Mouse (Mus musculus) olfactory bulb, adult 2 months (tissue): ENCODE results near the gene Trim25. TPM values are rescaled to one million over a fixed set of nuclear protein-coding genes. Genes with fewer than 3 reads are reported as not detected.
"Not testable (repeated sequence)": the region's sequence is repeated elsewhere in the genome, so short reads cannot be mapped to it uniquely, and the experiment has no call there.

Experiments
- H3K27ac ChIP-seq: fragments of 200-500 bp; 2 replicates; pipeline ENCODE4 v1.5.1; 2012; ENCODE audit warnings: low read depth, low read length; ENCODE audit not compliant: insufficient read depth
- H3K4me1 ChIP-seq: fragments of 200-500 bp; 2 replicates; pipeline ENCODE4 v1.6.1; 2012; ENCODE audit warnings: low read length; ENCODE audit not compliant: control insufficient read depth, insufficient read depth
- H3K4me3 ChIP-seq: fragments of 200-500 bp; 2 replicates; pipeline ENCODE4 v1.5.1; 2012; ENCODE audit warnings: mild to moderate bottlenecking, low read depth, low read length, moderate library complexity; ENCODE audit not compliant: insufficient read depth
- CTCF ChIP-seq: fragments of 200-500 bp; IDR thresholded peaks from 2 replicates; pipeline ENCODE4 v1.5.1; 2012; ENCODE audit warnings: low read depth, mild to moderate bottlenecking, low read length, moderate library complexity; ENCODE audit not compliant: insufficient read depth
- POLR2A ChIP-seq: fragments of 200-500 bp; IDR thresholded peaks from 2 replicates; pipeline ENCODE4 v1.6.1; 2012; ENCODE audit warnings: mild to moderate bottlenecking, low read depth, low read length, moderate library complexity; ENCODE audit not compliant: insufficient read depth
- WGBS: fragments of 180-500 bp; shearing (Covaris S2); methylation state at CpG from one replicate; pipeline ENCODE4 v1.1.7; 2018; 5-methylcytosine and 5-hydroxymethylcytosine counted together
- polyA plus RNA-seq: library from polyadenylated mRNA; stranded (reverse); fragments of >200 nt; gene quantifications from 2 replicates; pipeline ENCODE4 v1.2.4, GENCODE M21; 2012; ENCODE audit warnings: low replicate concordance; ENCODE audit not compliant: missing spikeins, insufficient read depth, insufficient read length

Trim25 gene
- polyA plus RNA-seq, 1 experiment: not detected

DNA sequence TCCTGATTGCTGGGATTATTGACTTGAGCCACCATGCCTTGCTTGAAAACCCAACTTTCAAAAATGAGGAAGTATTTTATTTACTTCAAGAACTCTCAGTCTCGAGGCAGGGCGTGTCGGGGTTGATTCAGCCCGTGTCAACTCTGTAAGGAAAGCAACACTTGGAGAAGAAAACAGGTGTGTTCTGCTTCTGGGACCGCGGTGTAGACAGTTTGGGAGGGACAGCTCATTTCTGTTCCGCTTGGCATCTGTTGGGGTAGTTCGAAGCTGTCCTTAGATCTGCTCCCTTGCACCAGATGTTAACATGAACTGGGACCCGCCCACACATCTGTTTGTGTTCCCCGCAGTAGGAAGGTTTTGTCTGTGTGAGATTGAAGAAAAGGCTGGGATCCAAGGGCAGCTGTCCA is 28.8 kb downstream of the Trim25 start:
- Histone ChIP-seq H3K4me1 (no peaks in the 10 kb centered on the region), H3K4me3 (no peak overlapping the region), H3K27ac (no peak overlapping the region)
- TF ChIP-seq POLR2A: no peak
- no peak for TF ChIP-seq CTCF
- WGBS: 72% methylated on average over 10 of the region's 10 CpGs

DNA sequence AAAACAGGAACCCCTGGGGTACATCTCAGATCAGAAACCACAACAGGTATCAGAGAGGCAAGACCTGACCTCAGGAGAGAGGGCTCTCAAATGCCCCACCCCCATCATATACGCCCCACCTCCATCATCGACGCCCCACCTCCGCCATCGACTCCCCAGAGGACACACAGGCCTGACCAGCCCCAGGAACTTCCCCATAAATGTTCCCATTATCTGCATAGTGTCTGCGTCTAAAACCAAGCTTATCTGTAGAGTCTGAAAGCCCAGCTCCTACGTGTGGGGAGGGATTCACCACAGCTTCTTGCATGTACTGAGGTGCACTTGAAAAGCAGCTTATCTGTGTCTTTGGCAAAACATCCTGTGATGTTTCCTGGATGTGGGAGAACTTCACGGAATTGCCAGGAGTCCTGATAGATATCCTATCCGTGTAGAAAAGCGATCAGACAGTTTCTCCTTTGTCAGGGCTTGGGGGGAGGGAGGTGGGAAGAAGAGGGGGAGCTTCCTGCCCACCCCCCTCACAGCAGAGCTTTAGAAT is 29.8 kb downstream of the Trim25 start:
- Histone ChIP-seq H3K4me3 (no peak overlapping the region), H3K4me1 (no peaks in the 10 kb centered on the region), H3K27ac (no peak overlapping the region)
- 72% methylated on average over 10 of the region's 10 CpGs for WGBS
- TF ChIP-seq POLR2A (no peak), CTCF (no peak)

DNA sequence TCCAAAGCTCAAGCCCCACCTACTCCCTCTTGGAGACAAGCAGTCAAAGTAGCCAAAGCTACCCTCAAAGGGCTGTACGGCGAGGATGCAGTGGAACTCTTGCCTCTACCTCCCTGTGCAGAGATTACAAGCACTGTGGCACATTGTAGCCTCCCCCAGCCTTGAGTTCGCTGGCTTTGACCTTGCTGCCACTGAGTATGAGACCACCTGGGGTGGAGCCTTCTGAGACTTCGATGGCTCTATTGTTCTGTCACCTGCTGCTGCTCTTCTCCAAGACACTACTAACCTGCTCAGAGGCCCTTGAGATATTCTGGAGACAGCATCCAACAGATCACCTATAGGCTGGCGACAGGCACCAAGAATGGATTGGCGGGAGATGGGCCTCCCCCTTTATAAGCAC is 31.4 kb downstream of the Trim25 start:
- 83% methylated on average over 6 of the region's 6 CpGs for WGBS
- H3K4me1 ChIP-seq: no peaks in the 10 kb centered on the region
- H3K27ac ChIP-seq: no peak overlapping the region
- TF ChIP-seq POLR2A (no peak), CTCF (no peak)
- H3K4me3 ChIP-seq: no peak overlapping the region

DNA sequence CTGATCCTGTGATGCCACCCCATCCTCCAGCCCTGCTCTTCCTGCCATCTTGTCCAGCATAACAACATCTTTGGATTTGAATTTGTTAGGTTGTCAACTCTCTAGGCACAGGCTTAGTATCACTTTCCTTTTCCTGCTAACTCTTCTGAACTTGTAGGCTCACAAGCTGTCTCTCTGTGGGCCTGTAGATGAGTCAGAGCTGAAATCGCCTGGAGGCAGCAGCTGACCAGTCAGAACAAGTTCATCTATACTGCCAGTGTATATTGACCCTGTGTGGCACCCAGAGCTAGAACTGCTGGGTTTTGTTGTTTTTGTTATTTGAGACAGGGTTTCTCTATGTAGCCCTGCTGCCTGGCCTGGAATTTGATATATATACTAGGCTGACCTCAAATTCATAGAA is 32.0 kb downstream of the Trim25 start:
- Histone ChIP-seq H3K4me1 (no peaks in the 10 kb centered on the region), H3K4me3 (no peak overlapping the region), H3K27ac (no peak overlapping the region)
- TF ChIP-seq POLR2A (no peak), CTCF (no peak)
- WGBS: 71% methylated on average over 1 of the region's 1 CpGs

DNA sequence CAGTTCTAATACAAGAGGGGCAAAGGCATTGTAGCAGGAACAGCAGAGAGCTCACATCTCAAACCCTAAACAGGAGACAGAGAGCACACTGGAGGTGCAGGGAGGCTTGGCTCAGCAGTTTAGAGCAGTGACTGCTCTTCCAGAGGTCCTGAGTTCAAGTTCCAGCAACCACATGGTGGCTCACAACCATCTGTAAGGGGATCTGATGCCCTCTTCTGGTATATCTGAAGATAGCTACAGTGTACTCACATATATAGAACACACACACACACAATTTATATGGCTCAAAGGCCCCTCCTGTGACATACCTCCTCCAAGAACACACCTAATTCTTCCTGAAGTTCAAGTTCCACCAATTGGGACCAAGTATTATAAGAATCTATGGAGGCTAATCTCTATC is 35.4 kb downstream of the Trim25 start:
- TF ChIP-seq CTCF: no peak
- TF ChIP-seq POLR2A: no peak
- no peaks in the 10 kb centered on the region for H3K4me1 ChIP-seq
- H3K4me3 ChIP-seq: no peak overlapping the region
- no peak overlapping the region for H3K27ac ChIP-seq

DNA sequence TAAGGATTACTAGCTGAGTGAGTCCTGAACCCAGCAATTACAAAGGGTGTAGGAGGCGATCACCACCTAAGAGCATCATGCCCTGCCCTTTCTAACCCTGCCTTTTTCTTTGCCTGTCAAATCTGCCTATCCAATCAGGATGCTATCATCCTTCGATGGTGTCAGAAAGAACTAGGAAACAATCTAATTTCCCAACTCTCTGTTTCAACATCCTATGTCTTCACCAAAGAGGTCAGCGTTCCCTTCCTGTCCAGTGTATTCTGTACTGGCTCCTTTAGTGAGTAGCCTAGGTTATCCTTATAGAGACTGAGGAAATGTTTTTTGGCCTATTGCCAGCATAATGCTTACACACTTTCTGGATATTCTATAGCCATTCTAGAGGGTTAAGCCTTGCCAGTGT is 36.4 kb downstream of the Trim25 start:
- H3K4me3 ChIP-seq: no peak overlapping the region
- H3K27ac ChIP-seq: no peak overlapping the region
- TF ChIP-seq CTCF (no peak), POLR2A (no peak)
- H3K4me1 ChIP-seq: no peaks in the 10 kb centered on the region
- WGBS: 80% methylated on average over 3 of the region's 3 CpGs

DNA sequence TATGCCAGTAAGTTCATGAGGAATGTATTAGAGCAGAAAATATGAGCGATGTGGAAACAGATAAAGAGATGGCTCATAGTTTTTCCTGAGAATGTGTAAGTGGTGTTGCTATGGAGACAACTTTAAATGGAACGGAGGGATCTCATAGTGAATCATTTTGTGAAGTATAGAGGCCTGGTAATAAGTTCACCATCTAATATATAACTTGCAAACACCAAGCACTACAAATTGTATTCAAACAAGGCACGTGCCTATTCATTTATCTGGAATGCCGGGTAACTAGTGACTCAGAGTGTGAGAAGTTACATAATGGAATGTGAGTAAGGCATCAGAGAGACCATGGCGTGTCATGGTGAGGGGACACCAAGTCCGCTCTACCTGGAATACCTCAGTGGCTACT is 39.3 kb downstream of the Trim25 start:
- Histone ChIP-seq H3K4me3 (no peak overlapping the region), H3K27ac (no peak overlapping the region), H3K4me1 (no peaks in the 10 kb centered on the region)
- TF ChIP-seq CTCF: no peak
- TF ChIP-seq POLR2A: no peak
- 53% methylated on average over 6 of the region's 6 CpGs for WGBS

DNA sequence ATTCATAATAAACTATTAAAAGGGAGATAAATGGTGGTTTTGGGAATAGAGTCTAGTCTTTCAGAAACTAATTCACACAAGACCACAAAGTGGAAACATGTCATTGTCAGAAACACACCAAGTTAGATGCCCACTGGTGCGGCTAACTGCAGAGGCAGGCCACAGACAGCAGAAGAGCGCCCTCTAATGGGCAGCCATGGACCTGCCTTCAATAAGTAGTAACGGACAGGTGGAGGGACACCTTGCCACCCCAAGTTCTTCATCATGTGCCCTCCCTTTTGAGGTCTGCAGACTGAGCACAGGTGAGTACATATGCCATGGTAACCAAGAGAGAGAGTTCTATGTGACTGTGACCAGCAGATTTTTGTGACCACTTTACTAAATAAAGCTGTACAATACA is 40.1 kb downstream of the Trim25 start:
- TF ChIP-seq POLR2A (no peak), CTCF (peak; percentile 62)
- WGBS: 26% methylated on average over 3 of the region's 3 CpGs
- Histone ChIP-seq H3K27ac (no peak overlapping the region), H3K4me3 (no peak overlapping the region), H3K4me1 (no peaks in the 10 kb centered on the region)

DNA sequence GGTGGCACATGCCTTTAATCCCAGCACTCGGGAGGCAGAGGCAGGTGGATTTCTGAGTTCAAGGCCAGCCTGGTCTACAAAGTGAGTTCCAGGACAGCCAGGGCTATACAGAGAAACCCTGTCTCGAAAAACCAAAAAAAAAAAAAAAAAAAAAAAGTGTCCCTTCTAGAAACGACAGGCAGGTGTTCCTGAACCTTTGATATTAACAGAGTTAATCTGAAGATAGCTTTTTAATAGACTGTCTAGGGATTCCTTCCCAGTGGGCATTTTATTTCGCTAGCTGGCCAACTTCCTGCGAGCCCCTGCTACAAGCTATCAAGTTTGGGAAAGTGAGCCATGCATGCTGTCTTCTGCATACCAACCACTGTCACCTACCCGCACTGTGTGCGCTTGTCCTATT is 41.9 kb downstream of the Trim25 start:
- not testable (repeated sequence) for H3K4me3 ChIP-seq, H3K27ac ChIP-seq, H3K4me1 ChIP-seq
- WGBS: 85% methylated on average over 6 of the region's 7 CpGs

DNA sequence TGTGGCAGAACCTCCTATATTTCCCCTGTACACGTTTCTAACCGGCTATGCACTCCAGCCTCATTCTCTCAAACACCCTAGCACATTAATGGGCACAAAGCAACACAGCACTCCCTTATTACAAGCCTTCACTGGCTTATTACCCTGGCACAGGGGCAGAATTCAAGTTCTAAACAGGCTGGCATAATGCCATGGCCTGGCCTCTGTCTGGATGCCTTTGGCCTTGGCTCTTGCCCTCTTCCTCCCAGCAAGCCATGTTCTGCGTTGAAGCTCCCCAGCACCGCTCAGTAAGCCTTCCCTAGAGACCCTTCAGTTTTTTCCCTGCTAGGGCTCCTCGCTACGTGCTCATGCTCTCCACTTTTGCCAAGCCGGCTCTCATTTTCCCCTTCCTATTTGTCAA is 43.9 kb downstream of the Trim25 start:
- 60% methylated on average over 7 of the region's 7 CpGs for WGBS
- Histone ChIP-seq H3K4me3 (no peak overlapping the region), H3K4me1 (no peaks in the 10 kb centered on the region), H3K27ac (no peak overlapping the region)
- TF ChIP-seq POLR2A (no peak), CTCF (no peak)

DNA sequence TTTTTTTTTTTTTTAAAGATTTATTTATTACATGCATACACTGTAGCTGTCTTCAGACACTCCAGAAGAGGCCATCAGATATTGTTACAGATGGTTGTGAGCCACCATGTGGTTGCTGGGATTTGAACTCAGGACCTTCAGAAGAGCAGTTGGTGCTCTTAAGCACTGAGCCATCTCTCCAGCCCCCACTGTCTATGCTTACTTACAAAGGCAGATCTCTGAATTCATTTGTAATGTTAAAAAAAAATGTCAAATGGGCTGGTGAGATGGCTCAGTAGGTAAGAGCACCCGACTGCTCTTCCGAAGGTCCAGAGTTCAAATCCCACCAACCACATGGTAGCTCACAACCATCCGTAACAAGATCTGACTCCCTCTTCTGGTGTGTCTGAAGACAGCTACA is 46.3 kb downstream of the Trim25 start:
- not testable (repeated sequence) for H3K4me3 ChIP-seq, H3K4me1 ChIP-seq, H3K27ac ChIP-seq
- over 99% methylated on average over 3 of the region's 3 CpGs for WGBS
